8 mouse cellular contexts compared by ENCODE assay signal in the genomic region with DNA sequence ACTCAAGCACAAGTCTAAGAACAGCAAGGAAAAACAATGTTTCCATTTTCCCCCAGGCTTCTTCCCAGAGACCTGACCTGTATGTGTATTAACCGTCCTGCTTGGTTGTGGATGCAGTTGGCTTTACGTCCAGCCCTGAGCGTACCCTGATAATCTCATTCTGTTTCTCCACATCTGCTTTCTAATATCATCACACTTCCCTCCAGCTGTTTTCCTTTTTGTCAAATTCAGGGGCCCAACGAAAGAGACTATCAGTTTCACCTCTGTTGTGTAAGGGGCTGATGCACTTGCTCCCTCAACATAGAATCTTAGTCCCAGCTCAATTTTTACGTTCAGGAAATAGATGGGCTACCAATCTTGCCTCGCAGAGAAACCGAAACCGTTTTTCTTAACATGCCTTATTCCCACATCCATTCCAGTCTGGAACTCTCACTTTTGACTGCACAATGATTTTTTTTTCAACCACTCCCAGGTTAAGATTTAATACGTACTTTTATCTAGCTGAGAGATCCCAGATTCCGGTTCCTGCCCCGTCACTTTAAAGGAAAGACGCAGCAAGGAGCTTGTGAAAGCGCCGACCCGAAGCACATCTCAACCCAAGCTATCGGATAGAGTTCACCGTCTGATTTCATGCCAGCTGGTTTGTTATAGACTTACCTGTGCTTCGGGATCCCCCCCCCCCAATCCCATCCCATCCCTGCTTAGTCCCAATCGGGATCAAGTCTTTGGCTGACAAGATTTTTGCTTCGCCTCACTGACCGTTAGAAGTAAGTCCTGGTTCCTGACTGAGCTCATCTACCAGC. TPM values are rescaled to one million over a fixed set of nuclear protein-coding genes. Genes with fewer than 3 reads are reported as not detected.
DNase-seq lines count a peak whose midpoint lies in the region; ATAC-seq and TF ChIP-seq lines count a peak whose summit lies in the region.

No protein-coding gene starts in this region.

- peak overlapping the region; percentile 68 for H3K4me2 ChIP-seq in hindbrain, embryonic 11.5 days (replicated peaks; ENCODE audit: low read depth, low read length)
- H3K4me2 ChIP-seq in midbrain, embryonic 11.5 days: peak overlapping the region; percentile 92

- H3K9ac ChIP-seq in liver, adult 2 months (ENCODE audit: low read depth, low read length): peak overlapping the region; percentile 92
- H3K9ac ChIP-seq in hindbrain, embryonic 11.5 days (ENCODE audit: low read depth, low read length): peak overlapping the region; percentile 91
- H3K9ac ChIP-seq in midbrain, embryonic 11.5 days (ENCODE audit: low read length): peak overlapping the region; percentile 86

- no peaks in the 10 kb centered on the region for H3K9me3 ChIP-seq in hindbrain, embryonic 11.5 days (ENCODE audit: control insufficient read depth, low read length)
- no peaks in the 10 kb centered on the region for H3K9me3 ChIP-seq in midbrain, embryonic 11.5 days (ENCODE audit: control insufficient read depth, low read length)

- H3K4me3 ChIP-seq in liver, adult 2 months (ENCODE audit: insufficient read depth, low read depth, low read length): peak overlapping the region; percentile 66
- H3K4me3 ChIP-seq in bone marrow, adult 2 months (replicated peaks; ENCODE audit: control insufficient read depth, low read depth, low read length): peak overlapping the region; percentile 84
- peak overlapping the region; percentile 94 for H3K4me3 ChIP-seq in hindbrain, embryonic 11.5 days (ENCODE audit: low read depth, low read length)
- peak overlapping the region; percentile 97 for H3K4me3 ChIP-seq in midbrain, embryonic 11.5 days (ENCODE audit: low read depth, low read length)

- DNase-seq in liver, adult 2 months (ENCODE audit: extremely low read depth, low read depth, low spot score): no peak
- DNase-seq in liver: no peak
- DNase-seq in hindbrain, embryonic 11.5 days (ENCODE audit: low spot score): peak; percentile 8
- DNase-seq in midbrain, embryonic 11.5 days (ENCODE audit: low spot score, missing footprints): peak; percentile 93
- DNase-seq in urinary bladder, adult 18-20 months (ENCODE audit: low spot score in 2 of 2): no peak

- ATAC-seq in hindbrain, embryonic 11.5 days (ENCODE audit: low FRiP score): no peak
- ATAC-seq in midbrain, embryonic 11.5 days (ENCODE audit: low FRiP score): no peak
- ATAC-seq in monocyte, adult 5-6 weeks (replicated peaks; ENCODE audit: insufficient number of reproducible peaks, low FRiP score, low TSS enrichment, poor library complexity, severe bottlenecking): no peak
- ATAC-seq in activated CD4-positive, CD25-positive, alpha-beta regulatory T cell, adult 4 months: no peak

- H3K27ac ChIP-seq in liver, adult 2 months (replicated peaks; ENCODE audit: insufficient read depth, low read depth, low read length): peak overlapping the region; percentile 45
- peak overlapping the region; percentile 20 for H3K27ac ChIP-seq in bone marrow, adult 2 months (ENCODE audit: control insufficient read depth, insufficient read depth, low read depth, low read length, poor library complexity)
- H3K27ac ChIP-seq in hindbrain, embryonic 11.5 days (ENCODE audit: low read depth, low read length): no peak overlapping the region
- H3K27ac ChIP-seq in midbrain, embryonic 11.5 days (ENCODE audit: low read depth, low read length): no peak overlapping the region

- H3K36me3 ChIP-seq in liver, adult 2 months (ENCODE audit: control insufficient read depth, insufficient read depth, low read length): no peaks in the 10 kb centered on the region
- no peaks in the 10 kb centered on the region for H3K36me3 ChIP-seq in hindbrain, embryonic 11.5 days (ENCODE audit: control insufficient read depth, insufficient read depth, low read length)
- H3K36me3 ChIP-seq in midbrain, embryonic 11.5 days (ENCODE audit: control insufficient read depth, insufficient read depth, low read length): no peaks in the 10 kb centered on the region

- peaks cover 9% of the 10 kb centered on the region; the same call in 1 of the 2 replicates for H3K79me2 ChIP-seq in liver, adult 2 months (ENCODE audit: control insufficient read depth, insufficient read depth, low read length)

- no peak for TF ChIP-seq POLR2A in liver, adult 2 months (IDR thresholded peaks at IDR 0.05; ENCODE audit: extremely low read depth, insufficient read depth, low read length)
- TF ChIP-seq POLR2A in bone marrow, adult 2 months (IDR thresholded peaks at IDR 0.05; ENCODE audit: borderline replicate concordance, control insufficient read depth, low read depth, low read length): no peak

- H3K4me1 ChIP-seq in liver, adult 2 months (ENCODE audit: control insufficient read depth, insufficient read depth, low read length): peaks cover 9% of the 10 kb centered on the region
- H3K4me1 ChIP-seq in bone marrow, adult 2 months (ENCODE audit: control insufficient read depth, insufficient read depth, low read length): peaks cover 4% of the 10 kb centered on the region; the same call in 1 of the 2 replicates
- no peaks in the 10 kb centered on the region for H3K4me1 ChIP-seq in hindbrain, embryonic 11.5 days (replicated peaks; ENCODE audit: control insufficient read depth, insufficient read depth, low read length)
- peaks cover 14% of the 10 kb centered on the region for H3K4me1 ChIP-seq in midbrain, embryonic 11.5 days (ENCODE audit: control insufficient read depth, insufficient read depth, low read length)

- no peaks in the 10 kb centered on the region for H3K27me3 ChIP-seq in liver, adult 2 months (ENCODE audit: control insufficient read depth, insufficient read depth, low read length)
- no peaks in the 10 kb centered on the region for H3K27me3 ChIP-seq in hindbrain, embryonic 11.5 days (ENCODE audit: control insufficient read depth, insufficient read depth, low read length)
- H3K27me3 ChIP-seq in midbrain, embryonic 11.5 days (ENCODE audit: control insufficient read depth, insufficient read depth, low read length): no peaks in the 10 kb centered on the region

- WGBS in liver, adult 2 months: 8% methylated on average over 21 of the region's 21 CpGs
- WGBS in bone marrow, adult 2 months: under 1% methylated on average over 21 of the region's 21 CpGs
- 15% methylated on average over 21 of the region's 21 CpGs for WGBS in hindbrain, embryonic 11.5 days
- 14% methylated on average over 21 of the region's 21 CpGs for WGBS in midbrain, embryonic 11.5 days

- TF ChIP-seq CTCF in liver, adult 2 months (IDR thresholded peaks at IDR 0.05; ENCODE audit: low read depth, low read length): no peak
- no peak for TF ChIP-seq CTCF in bone marrow, adult 2 months (IDR thresholded peaks at IDR 0.05; ENCODE audit: control insufficient read depth, insufficient read depth, low read length)

RNA-seq across cellular contexts. Expression of a gene that starts 1.0 kb away (rescaled TPM):
- 18.2 and 20.5 TPM in 2 replicates for total RNA-seq in liver, adult 2 months (2014; rRNA removed)
- polyA plus RNA-seq in liver, adult 2 months (2012; rRNA removed): 33.9 and 43.0 TPM in 2 replicates
- polyA plus RNA-seq in bone marrow, adult 2 months (2011; ENCODE audit: insufficient read depth, insufficient read length, low replicate concordance, missing spikeins): 55.6 and 92.8 TPM in 2 replicates
- polyA plus RNA-seq in hindbrain, embryonic 11.5 days (2014; fragmentation: Nextera tagmentation; extraction: Ambion mirVana): 9.1 and 10.9 TPM in 2 replicates
- 7.6 and 9.7 TPM in 2 replicates for polyA plus RNA-seq in midbrain, embryonic 11.5 days (2014; fragmentation: Nextera tagmentation; extraction: Ambion mirVana)
- total RNA-seq in monocyte, adult 5-6 weeks (2017): 68.7 to 103 TPM (median 101 TPM) in 3 replicates
- polyA plus RNA-seq in activated CD4-positive, CD25-positive, alpha-beta regulatory T cell, adult 4 months (2017; shearing (Covaris generic)): 10 to 100 TPM in 1 of 2 experiments, 1 to 10 TPM in 1; 8.3 to 10.8 TPM

RNA-seq across cellular contexts. Expression of a gene that starts 15.8 kb away (rescaled TPM):
- total RNA-seq in liver, adult 2 months (2014; rRNA removed): 1.5 TPM in 2 replicates
- 2.0 TPM in 2 replicates for polyA plus RNA-seq in liver, adult 2 months (2012; rRNA removed)
- 4.4 and 8.0 TPM in 2 replicates for polyA plus RNA-seq in bone marrow, adult 2 months (2011; ENCODE audit: insufficient read depth, insufficient read length, low replicate concordance, missing spikeins)
- polyA plus RNA-seq in hindbrain, embryonic 11.5 days (2014; fragmentation: Nextera tagmentation; extraction: Ambion mirVana): 13.9 and 15.4 TPM in 2 replicates
- 12.2 and 12.7 TPM in 2 replicates for polyA plus RNA-seq in midbrain, embryonic 11.5 days (2014; fragmentation: Nextera tagmentation; extraction: Ambion mirVana)
- 1.5 to 10.0 TPM (median 6.4 TPM) in 3 replicates for total RNA-seq in monocyte, adult 5-6 weeks (2017)
- polyA plus RNA-seq in activated CD4-positive, CD25-positive, alpha-beta regulatory T cell, adult 4 months (2017; shearing (Covaris generic)): 1 to 10 TPM; 8.0 TPM

Comparison
In these comparisons a context has a peak if more than half of its experiments do, and no peak if none do; other contexts are left out.
1. DNase-seq: peak in hindbrain, embryonic 11.5 days (single experiment) and midbrain, embryonic 11.5 days (single experiment); none in liver, adult 2 months (single experiment), liver (single experiment) and urinary bladder, adult 18-20 months (0 of 2).
2. H3K27ac ChIP-seq: peak in liver, adult 2 months (single experiment) and bone marrow, adult 2 months (single experiment); none in hindbrain, embryonic 11.5 days (single experiment) and midbrain, embryonic 11.5 days (single experiment).
3. Peak in every context shown above with its lines, with median percentiles within 50 percentile points of each other: H3K4me3 ChIP-seq and H3K9ac ChIP-seq.